Mouse (Mus musculus): Measurements from ENCODE around the gene Cacna1c.

The Cacna1c gene

DNA sequence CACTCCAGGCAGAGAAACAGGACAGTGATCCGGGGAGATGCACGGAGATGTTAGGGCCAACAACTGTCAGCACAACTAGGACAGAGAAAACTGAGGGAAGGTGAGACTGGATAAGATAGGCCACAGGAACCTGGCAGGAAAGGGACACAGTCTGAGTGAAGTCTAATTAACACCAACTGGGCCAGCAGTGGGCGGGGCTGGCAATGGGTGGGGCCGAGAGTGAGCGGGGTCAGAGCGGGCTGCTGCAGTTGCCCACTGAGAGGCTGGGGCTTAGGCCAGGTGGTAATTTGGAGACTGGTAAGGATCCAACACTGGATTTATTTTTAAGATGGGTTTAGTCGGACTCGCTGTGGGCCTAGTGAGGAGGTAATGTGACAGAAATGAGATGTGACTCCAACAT is 418.8 kb downstream of the Cacna1c start:
- DNase-seq: peak; percentile 45 to 60

DNA sequence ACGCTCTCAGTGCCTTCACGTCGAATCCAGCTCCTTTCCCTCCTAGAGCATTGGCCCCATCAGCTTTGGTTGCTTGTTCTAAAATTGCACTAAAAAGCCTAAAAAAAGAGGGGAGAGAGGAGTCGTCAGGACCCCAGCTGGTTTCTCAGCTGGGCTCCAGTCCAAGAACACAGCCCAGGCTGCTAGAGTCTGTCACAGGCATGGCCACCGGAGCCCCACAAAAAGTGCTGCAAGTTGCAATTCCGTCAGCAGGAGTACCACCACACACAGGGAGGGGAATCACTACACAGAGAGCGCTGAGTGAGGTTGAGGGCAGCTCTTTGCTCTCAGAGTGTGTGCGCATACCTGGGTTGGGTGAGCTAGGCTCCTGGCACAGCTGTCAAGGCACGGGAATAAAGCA is 419.8 kb downstream of the Cacna1c start:
- DNase-seq: peak; percentile 39 to 53

DNA sequence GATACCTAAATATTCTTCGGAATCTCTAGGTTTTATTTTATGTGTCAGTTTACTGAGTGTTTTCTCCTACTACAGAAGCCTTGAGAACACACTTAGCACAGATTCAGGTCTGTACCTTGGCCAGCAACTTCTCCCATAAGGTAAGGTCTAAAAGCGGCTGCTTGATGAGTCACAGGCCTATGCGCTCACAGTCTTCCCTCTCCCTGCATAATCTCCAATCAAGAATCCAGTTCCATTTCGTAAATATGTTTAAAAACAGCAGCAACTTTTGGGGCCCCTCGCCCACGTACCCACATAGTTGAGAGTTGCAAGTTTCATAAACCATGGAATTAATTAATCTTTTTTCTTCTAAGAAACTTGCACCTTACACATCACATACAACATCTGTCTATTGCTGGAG is 423.6 kb downstream of the Cacna1c start:
- no peak for DNase-seq

DNA sequence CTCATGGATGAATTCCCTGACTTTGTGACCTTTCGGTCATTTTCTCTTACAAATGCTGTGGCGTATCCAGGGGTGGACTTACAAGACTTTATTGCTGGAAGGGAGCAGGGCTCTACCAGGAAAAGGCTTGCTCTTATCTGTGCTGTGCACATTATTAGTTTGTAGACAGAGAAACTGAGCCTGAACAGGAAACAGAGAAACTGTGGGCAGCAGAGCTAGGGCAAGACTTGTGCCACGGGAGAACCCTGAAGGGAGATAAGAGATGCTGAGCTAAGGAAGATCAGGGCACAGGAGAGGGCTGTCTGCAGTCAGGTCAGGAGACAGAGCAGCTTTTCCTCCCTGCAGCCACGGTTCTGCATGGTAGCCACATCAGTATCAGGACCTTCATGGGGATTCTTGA is 425.1 kb downstream of the Cacna1c start:
- no peak for DNase-seq

DNA sequence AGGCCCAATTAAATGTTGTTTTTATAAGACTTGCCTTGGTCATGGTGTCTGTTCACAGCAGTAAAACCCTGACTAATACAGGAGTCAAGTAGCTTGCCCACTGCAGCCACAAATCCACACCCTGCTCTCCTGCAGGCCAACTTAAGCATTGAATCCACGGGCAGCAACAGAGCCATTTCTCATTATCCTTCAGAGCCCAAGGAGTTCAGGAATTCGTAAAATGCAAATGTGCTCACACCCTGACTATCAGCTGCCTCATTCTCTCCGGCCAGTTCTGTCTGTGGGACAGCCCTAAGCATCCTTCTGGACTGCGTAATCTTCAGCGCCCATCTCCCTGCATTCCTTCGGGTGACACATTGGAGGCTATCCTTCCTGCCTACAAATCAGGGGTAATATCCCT is 425.8 kb downstream of the Cacna1c start:
- DNase-seq: no peak

DNA sequence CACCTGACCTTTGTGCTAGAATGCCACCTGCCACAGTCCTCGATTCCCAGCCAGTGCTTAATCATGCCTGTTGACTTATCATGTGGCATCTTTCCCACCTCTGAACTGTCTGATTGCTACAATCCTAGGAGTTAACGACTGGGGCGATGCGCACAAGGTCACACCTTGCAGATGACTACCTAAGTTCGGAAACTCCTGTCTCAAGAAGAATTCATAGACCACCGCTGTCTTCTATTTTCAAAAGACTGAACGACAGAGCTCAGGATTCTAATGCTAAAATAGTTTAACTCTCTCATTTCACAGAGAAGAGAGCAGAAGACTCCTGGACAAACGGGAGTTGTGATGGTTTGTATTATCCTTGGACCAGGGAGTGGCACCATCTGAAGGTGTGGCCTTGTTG is 426.4 kb downstream of the Cacna1c start:
- DNase-seq: no peak

DNA sequence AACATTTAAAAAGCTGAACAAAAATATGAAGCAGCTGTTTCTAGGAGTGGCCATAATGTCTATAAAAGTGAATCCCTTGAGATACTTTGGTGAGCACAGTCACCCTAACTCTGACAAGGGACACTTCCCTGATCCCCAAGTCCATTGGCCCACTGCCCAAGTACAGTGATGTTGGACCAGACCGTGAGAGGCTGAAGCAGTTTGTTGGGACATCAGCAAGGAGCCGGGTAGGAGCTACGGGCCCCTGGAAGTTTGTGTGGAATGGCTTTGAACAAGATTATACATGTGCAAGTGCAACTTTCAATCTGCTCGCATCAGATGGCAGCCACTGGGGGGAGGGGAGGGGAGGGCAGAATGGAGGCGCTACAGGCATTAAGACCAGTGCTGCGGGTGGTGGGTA is 428.5 kb downstream of the Cacna1c start:
- DNase-seq: peak; percentile 46 to 71

DNA sequence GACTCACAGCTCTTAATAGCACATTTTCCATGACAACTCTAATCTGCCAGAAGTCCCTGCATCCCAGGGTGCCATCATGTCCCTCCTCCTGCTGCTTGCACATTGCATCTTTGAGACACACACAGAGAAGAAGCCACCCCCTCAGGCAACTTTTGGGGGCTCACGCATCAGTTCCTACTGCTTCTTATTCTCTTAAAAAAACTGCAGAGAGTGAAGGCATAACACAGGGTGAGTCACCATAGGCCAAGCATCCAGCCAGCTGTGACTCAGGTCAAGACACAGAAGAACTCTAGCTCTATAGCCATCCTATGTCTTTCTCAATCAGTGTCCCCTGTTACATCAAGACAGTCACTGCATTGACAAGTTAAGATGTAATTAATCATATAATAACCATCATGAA is 431.0 kb downstream of the Cacna1c start:
- no peak for DNase-seq

DNA sequence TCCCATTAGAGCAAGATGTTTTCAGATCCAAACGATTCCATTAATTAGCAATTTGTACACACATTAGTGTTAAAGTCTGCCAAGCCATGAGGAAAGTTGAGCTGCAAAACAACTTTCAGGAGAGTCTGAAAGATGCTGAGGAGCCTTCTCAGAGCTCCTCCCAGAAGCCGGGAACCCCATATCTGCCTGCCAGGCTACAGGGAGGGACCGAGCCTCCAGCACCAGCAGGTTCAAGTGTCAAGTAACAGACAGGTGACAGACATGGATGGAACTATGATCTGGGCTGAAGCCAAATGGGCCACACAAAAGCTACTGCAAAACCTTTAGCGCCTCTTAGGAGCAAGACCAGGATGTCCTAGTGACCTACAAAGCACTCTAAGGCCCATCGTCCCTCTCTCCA is 437.2 kb downstream of the Cacna1c start:
- DNase-seq: no peak

DNA sequence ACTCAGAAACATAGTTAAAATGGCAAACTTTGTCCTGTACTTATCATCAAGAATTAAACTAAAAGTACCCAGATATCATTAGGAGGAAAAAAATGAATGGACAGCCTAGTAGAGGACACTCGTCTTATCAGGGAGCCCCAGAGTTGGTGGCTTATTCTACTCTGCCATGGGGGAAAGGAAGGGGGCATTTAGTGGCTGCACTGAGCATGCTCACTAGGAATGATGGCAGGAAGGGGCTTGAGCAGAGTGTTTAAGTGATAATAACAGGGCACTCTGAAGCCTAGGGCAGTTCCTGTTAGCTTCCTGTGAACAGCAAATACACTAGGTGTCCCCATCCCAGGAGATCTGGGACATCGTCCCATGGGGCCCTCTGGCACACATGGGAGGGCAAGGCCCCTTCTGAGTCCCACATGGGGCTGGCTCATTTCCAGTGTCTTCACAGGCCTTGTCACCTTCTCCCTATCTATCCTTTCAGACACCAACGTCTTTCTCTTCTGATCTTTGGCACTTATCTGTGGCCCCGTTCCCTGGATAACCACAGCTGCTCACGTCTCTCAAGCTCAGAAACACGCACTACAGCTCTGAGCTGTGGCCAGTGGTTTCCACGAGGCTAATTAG is 437.8 kb downstream of the Cacna1c start:
- DNase-seq: peak in 1 of 2 experiments; percentile 29

DNA sequence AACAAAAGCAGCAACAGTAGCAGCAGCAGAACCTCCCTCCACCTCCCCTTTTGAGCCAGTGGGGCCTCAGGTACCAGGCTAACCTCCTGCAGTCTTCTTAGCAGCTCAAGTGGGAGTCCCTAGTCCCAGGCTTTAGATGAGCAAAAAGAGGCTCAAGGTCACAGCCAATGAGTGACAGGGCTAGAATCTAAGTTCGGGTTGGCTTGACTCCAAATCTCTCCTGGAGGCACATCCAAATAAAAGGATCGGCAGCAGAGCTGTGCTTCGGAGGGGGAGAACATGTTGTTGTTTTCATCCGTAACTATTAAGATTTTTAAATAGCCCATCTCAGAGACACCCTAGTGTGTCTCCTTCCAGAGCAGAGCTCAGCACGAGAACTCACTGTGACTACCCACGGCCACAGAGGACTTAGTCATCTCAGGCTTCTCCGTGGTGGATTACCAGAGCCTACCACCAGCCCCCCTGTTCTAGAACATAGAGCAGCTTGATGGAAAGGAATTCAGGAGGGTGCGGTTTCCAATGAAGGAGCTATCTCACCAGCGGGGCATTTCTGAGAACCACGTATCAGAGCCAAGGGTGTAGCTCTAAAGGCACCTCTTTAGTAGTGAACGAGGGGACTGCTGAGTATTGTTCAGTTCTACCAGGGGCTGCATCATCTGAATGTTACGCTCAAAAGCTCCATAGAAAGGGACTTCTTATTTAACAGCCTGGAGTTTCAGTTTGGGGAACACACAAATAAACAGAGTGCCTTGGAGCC is 438.5 kb downstream of the Cacna1c start:
- no peak for DNase-seq

DNA sequence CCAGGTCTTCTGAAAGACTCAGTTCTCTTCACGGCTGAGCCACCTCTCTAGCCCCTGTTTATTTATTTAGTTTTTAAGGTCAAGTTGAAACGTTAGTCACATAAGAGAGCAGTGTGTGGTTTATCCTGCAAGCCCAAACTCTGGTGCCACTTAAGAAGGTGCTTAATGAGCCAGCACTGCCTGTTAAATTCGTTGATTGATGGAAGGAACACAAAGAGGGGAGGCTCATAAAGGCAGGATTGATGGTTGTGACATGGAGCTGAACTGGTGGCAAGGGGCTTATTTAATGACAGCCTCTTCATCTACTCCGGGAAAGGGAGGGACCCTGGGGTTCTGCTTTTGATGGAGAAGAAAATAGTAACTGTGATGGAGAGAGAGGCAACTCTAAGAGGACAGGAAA is 439.7 kb downstream of the Cacna1c start:
- no peak for DNase-seq

DNA sequence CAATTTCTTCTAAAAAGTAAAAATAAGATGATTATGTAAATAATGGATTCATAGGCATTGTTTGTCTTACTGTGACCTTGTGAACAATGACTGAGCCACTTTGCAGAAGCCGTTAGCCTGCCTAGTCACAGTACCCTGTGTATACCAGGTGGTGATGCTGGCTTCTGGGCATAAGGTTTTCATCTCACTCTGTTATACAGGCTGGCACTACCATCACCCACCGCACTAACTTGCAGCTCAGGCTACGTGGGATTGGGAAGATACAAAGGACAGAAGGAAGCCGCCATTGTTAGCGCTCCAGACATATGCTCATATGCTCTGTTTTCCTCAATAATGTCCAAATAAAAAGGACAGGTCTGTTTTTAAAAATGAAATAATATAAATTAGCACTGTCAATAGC is 440.4 kb downstream of the Cacna1c start:
- DNase-seq: peak; percentile 42 to 47

DNA sequence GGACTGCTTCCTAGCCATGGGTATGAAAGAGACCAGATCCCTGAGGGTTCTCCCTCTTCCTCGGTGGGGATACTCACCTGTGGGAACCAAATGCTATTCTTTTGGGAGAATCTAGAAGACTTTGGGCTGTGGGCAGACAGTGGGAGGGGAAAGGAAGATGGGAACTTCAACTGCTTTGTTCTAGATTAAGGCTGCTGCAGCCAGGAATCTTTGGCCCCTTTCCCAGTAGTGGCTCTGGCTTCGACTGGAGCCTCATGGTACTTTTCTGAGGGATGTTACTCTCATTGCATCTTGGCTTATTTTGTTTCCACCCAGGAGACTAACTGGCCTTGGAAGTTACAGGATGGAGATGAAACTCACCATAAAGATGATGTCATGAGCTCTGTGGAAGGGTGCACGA is 441.8 kb downstream of the Cacna1c start:
- peak; percentile 86 to 87 for DNase-seq

DNA sequence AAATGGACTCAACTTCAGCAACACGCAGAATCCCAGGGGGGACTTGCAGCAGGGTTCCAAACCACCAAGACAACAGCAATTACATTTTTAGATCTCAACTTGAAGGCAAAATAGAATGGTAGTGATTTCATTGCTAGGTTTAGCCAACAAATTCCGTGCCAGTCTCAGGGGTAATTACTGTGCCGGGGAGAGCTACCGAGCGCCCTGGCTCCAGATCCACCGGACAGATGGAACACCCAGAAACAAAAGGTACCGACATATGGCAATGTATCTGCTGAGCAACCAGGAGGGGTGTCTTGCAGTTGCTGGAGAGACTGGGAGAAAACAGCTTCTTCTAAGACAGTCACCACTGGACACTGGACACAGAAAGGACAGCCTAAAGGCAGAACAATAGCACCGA is 442.4 kb downstream of the Cacna1c start:
- peak; percentile 88 to 91 for DNase-seq

DNA sequence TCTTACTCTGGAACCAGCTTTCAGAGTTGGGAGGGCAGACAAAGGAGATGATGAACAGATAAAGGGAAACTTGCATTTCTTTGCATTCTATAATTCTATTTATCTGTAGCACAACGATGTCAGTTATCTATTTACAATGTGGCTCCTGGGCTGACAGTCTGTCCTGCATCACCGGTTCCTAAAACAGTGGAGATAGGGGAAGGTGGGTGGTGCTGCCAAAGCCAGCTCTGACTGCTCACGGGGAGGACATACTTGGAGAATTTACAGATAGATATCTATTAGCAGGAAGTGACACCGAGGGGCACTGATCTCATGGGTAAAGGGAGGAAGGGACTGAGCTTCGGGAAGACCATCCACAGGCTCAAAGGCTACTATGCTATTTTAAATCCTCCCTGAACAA is 443.2 kb downstream of the Cacna1c start:
- peak in 1 of 2 experiments; percentile 49 for DNase-seq

DNA sequence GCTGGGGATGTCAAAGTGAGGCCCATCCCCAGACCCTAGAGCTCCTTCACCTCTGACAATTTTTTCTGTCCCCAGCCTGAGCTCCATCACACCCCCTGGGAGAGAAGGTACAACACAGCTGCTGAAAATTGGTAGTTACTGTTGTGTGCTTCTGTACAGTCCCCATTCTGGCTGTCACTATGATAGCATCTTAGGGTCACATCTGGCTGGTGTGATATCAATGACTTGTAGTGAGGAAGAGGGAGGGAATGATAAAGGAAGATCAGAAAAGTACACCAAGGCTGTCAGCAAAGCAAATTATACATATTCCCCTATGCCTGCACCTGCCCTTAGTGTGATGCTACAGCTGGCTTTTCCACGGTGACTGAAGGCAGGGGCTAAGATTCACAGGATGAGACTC is 446.9 kb downstream of the Cacna1c start:
- no peak for DNase-seq

DNA sequence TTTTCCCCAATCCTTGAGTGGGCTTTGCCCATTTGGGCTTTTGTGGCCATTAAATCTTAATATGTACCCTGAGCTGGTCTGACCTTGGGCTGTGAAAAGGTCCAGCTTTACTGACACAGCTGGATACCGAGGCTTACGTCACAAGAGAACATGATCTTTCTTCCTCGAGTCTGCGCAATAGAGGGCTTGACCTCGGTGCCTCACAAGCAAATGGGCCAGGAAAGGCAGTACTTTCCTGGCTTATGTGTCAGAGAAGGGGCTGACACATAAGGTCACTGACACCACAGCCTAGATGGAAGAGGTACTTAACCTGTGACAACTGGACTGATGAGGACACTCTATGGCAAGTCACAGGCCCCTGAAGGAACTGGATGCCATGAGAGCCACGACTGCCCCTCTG is 453.5 kb downstream of the Cacna1c start:
- DNase-seq: no peak

DNA sequence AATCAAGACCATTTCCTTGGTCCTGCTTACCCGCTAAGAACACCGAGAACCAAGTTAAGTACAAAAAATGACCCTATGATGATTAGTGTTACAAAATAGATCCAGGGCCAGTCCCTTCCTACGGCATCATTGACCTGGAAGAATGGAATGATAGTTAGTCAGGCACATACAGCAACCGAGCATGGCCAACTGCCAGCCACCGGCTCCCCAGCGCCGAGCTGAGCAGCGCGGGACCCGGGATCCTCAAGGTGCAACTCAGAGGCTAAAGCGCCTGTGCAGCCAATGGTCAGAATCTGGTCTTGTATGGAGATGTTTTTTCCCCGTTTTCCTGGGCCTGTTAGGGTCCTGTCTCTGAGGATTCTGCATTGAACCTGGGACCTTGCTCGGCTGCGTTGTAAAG is 454.4 kb downstream of the Cacna1c start:
- DNase-seq: no peak

DNA sequence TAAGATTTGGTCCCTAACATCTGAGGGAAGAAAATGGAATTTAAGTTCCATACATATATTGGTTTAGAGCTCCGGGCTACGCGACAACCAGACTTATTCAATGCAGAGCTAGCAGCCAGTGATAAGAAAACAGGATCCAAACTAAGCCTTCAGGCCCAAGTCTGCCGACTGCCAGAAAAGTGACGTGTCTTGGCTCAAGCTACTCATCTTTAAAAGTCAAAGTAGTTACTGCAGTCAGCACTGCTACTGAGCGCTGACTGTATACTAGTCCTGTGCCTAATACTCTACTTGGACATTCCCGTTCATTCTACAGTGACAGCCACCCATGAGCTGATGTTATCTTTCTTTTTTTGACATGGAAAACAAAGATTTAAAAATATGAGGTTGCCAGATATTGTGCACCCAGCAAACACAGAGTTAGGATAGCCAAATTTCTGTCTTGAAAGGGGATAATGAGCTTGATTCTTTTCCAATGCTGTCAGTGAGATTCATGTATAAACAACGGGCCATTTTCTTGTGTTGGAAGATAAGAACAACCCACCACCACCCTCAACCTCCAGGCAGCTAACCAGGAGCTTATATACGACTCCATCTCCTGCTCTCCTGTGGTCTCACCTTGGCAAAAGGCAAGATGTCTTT is 456.1 kb downstream of the Cacna1c start:
- peak in 1 of 2 experiments; percentile 67 for DNase-seq

DNA sequence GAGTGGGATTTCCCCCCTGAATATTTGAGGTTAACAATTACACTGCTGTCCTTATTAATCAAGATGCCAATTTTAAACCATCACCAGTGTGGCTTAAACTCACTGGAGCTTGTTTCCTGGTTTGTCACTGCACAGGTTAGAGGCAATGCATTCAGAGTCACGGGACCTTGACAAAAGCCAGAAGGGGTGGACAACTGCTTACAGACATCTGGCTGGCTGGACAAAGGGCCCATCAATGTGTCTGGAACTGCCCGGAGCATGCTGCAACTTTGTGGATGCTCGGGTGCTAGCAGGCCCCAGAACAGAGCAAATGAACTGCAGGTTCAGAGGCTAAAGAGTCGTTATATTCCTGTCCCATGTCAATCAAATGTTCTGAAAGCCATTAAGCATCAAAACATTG is 456.9 kb downstream of the Cacna1c start:
- peak in 1 of 2 experiments; percentile 54 for DNase-seq

DNA sequence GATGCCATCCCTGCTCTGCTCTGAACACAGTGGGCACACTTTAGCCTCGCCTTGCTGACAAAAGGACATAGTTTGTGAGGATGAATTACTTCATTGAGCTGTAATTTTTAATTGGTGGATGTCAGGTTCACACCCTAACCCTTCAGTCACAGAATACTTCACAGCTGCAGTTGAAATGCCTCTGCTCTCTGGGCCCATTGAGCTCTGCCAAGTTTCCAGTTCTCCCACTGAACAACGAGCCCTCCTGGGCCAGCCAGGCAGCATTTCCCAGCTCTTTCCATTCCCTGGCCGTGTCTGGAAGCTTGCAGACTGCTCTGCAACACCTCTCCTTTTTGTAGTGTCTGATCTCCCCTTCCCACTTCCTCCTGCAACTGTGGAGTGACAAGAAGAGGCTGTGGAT is 457.6 kb downstream of the Cacna1c start:
- DNase-seq: no peak

DNA sequence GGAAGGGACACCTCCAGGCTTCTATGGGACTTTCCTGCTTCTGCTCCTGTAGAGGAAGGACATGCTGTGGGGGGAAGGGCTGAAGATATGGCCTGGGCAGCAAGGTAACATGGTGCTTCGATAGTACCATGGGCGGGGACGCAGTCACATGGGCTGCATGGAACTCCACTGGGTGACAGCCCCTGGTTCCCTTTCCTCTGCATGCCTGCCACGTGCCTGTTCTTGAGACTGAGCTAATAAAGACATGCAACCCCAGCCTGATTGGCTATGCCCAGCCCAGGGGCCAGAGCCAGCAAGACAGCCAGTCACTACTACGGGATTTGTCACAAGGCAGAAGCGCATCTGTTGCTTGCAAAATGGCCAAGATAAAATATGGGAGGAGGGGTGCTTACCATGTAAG is 459.1 kb downstream of the Cacna1c start:
- peak in 1 of 2 experiments; percentile 59 for DNase-seq

DNA sequence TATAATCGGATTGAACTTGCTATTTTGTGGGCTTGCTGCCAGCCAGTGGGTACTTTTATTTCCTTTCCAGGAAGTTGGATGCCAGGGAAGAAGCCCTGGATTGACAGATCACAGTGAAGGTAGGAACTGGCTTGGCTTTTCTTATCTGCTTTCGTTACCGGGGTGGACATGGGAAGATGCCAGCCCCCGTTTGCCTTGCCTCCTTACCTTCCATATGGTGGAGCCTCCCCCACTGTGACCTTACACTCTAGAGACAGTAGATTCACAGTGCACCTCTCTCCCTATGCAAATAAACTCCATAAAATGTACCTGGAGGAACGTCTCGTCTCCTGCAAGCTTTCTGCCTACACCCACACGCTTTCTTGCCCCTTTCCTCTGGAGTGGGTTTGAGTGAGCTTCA is 459.7 kb downstream of the Cacna1c start:
- DNase-seq: peak; percentile 58 to 71
